Mouse (Mus musculus) adrenal gland, postnatal 36 days (tissue): ENCODE results near the gene Serpinb9b. TPM values are rescaled to one million over a fixed set of nuclear protein-coding genes. Genes with fewer than 3 reads are reported as not detected.
"Not testable (repeated sequence)": the region's sequence is repeated elsewhere in the genome, so short reads cannot be mapped to it uniquely, and the experiment has no call there.

Experiments used
- DNase-seq, 2 experiments: peaks; one replicate each; pipeline ENCODE4 v3.0.0; 2021; ENCODE audit warnings: mixed read lengths in 1 of 2
- long read RNA-seq, 2 experiments: library from polyadenylated mRNA; stranded (forward); transcript quantifications; one replicate each; pipeline ENCODE4 v2.0.0; 2021; ENCODE audit warnings: borderline sequencing depth in 2 of 2
- total RNA-seq, 2 experiments: library from RNA; stranded (reverse); gene quantifications; 2 replicates each; pipeline ENCODE4 v1.2.3; 2021

The Serpinb9b gene
- under 1 TPM; 0.13 to 0.16 TPM for total RNA-seq
- long read RNA-seq, experiment 1, result 0 reads
- long read RNA-seq, experiment 2, result 0 reads

DNA sequence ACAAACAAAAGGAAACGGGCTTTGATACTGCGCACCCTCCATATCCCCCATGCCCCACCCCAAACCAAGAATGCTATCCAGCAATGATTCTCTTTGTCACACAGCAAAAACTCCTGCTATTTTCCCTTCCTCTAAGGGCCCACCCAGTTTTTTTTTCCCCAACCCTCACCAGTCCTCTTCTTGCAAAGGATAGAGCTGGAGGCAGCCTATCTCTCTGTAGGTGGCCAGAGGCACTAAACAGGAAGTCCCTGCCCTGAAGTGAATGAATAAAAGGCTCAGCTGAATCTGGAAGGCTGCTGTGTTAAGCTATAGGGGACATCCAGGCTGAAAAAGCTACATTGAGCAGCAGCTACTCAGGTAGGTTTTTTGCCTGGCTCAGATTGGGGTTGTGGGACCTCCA lies at the start of gene Serpinb9b:
Gene Serpinb9b (plus strand): TSS at position 173 of the 400 bp plus-strand sequence.
- no peak for DNase-seq

DNA sequence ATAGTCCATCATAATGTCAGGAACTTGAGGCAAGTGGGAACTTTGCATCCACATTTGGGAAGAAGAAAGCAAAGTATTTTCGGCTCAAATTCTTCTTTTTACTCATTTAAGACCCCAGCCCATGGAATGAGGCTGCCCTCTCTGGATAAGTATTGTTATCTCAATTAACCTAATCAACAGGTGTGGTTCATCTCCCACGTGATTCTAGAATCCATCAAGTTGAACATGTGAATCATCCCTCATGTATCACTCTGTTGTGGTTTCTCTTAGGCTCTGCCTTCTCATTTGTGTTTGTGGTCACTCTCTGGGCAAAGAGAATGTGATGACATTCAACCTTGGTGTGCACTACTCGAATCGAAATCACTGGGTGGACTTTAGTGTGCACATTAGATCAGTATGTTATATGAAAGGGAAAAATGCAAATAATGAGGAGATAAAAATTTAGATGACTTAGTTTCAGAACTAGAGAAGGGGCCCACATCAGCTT lies 44.6 kb upstream of the Serpinb9b start:
- DNase-seq, result no peak

DNA sequence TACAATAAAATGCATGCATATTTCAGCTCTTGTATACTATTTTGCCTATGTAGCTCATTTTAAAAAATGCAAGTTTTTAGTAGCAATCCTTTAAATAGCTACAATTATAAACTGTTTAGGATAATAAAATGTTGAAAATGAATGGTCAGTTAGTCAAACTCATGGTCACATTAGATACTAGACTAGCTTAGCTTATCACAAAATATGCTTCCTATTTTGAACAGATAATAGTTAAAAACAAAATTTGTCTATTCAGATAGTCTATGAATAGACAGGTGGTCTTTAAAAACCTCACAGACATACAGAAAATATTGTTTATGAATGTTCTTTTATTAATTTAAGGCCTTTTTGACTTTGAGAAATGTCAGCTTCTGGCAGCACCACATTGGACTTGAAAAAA lies 41.0 kb upstream of the Serpinb9b start:
- no peak for DNase-seq

DNA sequence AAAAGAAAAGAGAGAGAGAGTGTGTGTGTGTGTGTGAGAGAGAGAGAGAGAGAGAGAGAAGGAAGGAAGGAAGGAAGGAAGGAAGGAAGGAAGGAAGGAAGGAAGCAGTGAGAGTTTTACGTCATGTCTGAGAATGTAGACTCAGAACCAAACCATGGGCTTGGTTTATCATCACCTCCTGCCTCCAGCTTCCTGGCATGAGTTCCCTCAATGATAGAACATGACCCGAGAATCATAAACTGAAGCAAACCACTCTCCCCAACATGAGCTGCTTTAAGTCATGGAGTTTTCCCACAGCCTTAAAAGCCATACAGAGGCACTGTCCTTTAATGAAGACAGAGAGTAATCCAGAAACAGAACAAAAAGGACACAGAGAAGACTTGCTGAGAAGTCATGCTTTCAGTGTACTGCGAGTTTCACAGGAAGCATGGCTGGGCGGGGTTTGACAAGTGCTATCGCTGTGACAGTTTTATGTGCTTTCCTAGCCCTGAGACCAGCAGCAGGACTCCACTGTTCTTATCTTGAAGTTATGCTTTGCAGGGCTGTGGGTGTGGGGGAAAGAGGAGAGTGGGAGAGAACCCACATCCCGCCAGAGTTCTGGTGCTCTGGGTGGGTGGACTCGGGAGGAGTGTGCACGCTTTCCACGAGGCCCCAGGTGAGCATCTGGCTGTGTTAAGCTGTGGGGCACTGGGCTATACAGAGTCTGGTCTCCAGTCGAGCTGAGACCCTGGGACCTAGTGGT lies 33.9 kb upstream of the Serpinb9b start:
- DNase-seq, result peak; percentile 53 to 56

DNA sequence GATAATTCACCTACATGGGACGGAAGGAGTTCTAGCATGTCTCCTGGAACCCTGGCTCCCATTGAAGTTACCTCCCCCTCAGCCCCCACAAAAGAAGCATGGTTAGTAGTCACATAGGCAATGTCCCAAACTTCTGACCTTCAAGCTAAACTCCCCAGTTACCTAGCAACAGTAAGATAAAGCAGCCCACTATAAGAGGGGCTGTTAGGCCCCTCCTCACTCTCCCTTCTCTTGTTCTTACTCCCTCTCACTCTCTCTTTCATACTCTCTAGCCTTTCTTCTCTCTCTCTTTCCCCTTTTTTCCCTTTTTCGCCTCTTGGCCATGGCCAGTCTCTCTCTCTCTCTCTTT lies 33.3 kb upstream of the Serpinb9b start:
- DNase-seq, result no peak

DNA sequence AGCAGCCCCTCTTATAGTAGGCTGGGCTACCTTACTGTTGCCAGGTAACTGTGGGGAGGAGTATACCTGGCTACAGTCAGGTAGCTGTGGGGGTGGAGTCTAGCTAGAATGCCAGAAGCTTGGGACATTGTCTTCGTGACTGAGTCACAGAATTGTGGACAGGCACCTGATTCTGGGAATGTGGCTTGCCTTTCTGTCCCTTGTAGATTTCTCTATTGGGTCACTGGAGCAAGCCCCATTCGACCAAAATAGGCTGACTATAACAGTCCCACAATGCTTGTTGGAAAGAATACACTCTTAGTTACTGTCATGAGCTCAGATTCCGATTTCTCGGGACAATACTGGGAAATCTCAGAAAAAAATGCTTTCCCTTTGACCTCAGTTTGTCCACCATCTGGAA lies 32.2 kb upstream of the Serpinb9b start:
- DNase-seq, result no peak

DNA sequence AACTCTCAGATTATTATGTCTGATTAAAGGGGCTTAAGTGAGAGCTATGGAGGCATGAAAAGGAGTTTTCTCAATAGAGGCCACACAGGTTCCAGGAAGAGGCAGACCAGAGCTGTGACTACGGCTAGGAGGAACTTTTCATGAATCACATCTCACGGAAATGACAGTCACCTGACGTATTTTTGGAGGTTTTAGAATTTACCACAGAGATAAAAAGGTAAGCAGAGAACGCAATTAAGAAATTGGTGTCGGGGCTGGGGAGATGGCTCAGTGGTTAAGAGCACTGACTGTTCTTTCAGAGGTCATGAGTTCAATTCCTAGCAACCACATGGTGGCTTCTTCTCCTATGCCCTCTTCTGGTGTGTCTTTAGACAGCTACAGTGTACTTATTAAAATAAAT lies 25.9 kb upstream of the Serpinb9b start:
- DNase-seq, result no peak

DNA sequence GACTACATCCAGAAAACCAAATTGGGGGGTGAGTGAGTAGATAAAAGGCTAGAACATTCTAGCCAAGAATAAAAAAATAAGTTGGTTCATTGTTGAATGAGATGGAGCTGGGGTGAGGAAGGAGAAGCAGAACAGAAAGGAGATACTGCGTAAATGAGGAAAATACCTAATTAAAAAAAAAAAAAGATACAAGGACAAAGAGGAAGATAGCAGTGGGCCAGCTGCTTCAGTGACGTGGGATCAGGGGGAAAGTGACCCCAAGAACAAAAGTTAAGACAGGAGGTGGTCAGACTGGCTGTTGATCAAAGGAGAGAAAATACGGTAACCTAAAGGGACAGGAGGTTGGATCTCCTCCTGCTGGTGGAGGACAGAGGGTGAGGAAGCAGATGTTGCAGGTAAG lies 24.3 kb upstream of the Serpinb9b start, which contains the start of gene Serpinb9:
Gene Serpinb9 (plus strand): TSS at position 301 of the 400 bp plus-strand sequence.
- no peak for DNase-seq

DNA sequence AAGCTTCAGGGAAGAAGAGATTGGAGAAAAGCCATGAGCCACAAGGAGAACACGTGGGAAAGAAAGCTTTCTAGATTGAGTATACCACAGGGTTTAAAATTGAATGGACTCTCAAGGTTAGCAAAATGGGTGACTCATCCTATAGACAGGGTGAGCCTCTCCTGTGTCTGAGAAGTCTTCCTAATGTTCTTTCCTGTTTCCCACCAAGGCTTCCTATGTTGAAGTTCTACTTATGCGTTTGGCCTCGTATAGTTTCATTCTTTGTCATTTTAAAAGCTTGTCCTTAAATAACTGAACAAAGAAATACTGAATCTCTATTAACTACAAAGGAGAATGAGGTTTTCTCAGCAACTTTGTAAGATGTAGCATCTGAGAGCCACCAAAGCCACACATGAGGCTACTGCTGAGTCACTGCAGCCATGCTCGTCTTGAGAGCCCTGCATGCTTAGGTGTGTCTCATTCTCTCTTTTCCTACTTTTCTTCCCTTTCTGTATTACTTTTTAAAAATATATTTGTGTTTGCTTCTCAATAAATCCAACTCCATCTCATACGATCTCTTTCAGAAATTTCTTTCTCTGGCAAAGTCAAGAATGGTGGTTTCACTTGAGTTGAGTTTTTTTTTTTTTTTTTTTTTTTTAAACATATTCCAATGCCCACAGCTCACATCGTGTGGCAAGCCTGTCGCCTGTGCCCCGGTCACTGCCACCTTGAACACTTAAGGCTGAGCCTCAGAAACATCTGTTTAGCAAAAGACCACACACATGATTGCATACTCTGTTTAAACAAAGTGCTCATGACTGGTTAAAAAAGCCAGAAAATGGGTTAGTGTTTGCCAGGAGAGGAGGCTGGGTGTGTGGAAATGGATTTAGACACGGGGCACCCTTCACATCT lies 23.4 kb upstream of the Serpinb9b start:
- no peak for DNase-seq

DNA sequence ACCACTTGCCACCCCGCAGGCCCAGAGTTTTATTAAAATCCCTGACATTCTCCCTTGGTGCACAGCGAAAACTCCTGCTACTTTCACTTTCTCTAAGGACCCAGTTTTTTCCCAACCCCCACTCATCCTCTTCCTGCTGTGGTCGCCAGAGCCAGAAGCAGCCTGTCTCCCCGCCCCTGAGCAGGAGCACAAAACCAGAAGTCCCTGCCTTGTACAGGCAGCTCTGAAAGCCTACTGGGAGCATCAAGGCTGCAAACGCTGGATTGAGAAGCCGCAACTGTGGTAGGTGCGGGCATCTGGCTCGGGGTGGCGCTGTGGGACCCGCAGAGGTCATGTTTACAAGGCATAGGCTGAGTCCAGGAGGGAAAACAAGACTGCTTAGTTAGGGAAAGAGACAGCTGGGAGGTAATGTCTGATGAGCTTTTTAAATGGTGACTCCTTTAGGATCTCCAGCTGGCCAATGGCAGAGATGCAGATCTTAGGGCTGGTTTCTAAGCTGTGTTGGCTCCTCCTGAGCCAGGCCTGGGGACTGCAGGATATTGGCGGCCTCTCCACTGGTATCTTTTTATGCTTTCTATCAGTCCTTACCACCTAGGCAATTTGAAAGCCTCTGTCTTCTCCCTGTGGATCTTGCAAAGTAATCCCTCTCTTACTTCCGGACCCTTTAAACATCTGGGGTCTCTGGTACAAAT lies 22.7 kb upstream of the Serpinb9b start:
- peak; percentile 92 for DNase-seq

DNA sequence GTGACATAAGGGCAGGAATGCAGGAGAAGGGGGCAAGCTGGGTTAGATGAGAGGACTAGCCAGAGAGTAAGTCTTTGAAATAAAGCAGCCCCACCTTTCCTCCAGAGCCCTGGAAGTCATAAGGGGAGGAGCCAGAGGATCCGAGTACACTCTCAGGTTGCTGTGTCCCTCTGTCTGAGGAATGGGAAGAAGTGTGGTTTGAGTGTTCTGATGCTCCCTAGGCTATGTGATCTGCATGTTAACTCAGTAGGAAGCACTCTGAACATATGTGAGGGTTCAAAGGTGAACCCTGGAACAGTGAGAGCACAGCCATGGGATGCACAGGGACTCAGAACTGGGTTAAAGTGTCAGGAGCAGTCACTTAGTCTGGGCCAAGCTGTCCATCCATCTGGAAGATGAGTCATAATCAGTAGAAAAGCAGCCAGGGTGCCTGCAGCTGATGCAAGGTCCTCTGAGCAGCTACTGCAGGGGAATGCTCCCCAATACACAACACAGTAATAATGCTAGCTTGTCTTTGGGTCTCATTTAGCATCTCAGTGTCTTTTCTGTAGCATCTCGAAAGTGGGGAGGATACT lies 21.6 kb upstream of the Serpinb9b start:
- no peak for DNase-seq

DNA sequence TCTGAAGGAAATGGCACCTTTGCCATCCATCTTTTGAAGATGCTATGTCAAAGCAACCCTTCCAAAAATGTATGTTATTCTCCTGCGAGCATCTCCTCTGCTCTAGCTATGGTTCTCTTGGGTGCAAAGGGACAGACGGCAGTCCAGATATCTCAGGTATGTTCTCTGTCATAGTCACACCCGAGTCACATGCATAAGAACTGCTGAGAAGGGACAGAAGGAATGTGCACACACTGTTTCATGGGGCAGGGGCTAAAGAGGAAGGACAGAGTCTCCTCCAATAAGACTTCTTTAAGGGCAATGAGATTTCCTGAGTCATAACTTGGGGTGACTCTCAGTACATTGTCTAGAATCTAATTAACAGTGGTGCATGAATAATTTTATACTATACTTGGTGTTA lies 20.7 kb upstream of the Serpinb9b start:
- DNase-seq, result no peak

DNA sequence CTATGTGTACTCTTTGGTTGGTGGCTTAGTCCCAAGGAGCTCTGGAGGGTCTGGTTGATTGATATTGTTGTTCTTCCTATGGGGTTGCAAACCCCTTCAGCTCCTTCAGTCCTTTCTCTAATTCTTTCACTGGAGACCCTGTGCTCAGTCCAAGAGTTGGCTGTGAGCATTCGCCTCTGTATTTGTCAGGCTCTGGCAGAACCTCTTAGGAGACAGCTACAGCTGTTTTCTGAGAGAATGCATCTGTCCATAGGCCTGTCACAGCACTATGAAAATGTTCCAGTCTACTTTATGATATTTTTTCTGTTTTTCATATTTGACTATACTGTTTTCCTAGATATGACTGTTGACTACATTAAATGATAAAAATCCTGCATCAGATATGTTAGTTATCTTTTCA lies 14.8 kb upstream of the Serpinb9b start:
- no peak for DNase-seq

DNA sequence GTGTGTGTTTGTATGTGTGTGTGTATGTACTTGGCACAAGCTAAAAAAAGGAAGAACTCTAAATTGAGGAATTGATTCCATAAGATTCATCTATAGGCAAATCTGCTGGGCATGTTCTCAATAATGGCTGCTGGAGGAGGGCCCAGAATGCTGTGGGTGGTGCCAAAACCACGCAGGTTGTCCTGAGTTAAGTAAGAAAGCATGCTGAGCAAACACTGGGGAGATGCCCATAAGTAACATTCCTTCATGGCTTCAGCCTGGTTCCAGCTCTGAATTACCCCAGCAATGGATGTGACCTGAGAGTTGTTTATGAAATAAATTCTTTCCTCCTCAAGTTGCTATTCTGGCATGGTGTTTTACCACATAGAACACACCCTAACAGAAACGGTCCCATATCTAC lies 13.9 kb upstream of the Serpinb9b start:
- DNase-seq, result no peak

DNA sequence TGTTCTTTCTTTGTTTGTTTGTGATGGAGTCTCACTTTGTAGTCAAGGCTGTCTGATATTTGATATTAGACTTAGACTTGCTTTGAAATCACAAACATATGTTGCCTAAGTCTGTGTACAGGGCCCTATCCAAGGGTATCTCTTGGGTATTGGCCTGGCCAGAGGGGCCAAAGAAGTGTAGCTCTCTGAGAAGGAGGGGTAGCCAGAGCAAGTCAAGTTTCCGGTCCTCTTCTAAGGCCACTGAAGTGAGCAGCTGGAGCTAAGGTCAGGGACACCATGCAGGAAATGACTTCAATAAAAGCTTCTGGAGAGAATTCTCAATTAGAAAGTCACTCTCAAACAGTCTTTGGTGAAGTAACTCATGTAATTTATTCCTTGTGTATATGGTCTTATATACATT lies 4.8 kb upstream of the Serpinb9b start:
- no peak for DNase-seq

DNA sequence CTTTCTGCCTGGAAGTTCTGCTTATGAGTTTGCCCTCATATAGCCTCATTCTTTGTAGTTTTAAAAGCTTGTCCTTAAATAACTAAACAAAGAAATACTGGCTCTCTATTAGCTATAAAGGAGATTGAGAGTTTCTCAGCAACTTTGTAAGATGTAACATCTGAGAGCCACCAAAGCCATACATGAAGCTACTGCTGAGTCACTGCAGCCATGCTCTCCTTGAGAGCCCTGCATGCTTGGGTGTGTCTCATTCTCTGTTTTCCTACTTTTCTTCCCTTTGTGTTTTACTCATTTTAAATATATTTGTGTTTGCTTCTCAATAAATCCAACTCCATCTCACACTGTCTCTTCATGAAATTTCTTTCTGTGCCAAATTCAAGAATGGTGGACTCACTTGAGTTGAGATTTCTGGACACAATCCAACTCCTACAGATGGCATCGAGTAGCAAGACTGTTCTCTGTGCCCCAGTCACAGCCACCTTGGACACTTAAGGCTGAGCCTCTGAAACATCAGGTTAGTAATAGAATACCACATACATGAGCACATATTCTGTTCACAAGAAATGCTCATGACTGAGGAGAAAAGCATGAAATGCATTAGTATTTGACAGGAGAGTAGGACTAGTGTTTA lies 674 bp upstream of the Serpinb9b start:
- DNase-seq, result no peak

DNA sequence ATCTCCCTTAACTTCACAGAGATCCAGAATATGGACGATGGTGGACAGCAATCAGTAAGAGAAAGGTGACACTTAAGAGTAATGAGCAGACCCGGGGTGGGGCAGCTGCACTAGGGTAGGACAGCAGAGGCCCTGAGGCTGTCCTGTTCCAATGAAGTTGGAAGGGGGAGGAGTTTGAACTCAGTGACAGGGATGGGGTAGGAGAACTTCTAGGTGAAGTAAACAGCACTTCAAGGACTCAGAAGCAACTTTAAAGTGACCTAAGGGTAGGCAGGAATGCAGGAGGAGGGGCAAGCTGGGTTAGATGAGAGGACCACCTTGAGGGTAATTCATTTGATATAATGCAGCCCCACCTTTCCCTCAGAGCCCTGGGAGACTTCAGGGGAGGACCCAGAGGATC lies 930 bp downstream of the Serpinb9b start:
- no peak for DNase-seq

DNA sequence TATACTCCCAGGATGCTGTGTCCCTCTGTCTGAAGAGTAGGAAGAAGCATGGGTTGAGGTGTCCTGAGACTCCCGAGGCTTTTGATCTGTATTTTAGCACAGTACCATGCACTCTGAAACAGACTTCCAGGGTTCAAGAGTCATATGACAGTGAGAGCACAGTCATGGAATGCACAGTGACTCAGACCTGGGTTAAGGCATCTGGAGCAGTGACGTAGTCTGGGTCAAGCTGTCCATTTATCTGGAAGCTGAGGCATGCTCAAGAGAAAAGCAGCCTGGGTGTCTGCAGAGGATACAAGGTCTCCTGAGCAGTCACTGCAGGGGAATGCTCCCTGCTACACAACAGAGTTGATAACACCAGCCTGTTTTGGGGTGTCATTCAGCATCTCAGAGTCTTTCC lies 1.3 kb downstream of the Serpinb9b start:
- DNase-seq, result peak; percentile 58

DNA sequence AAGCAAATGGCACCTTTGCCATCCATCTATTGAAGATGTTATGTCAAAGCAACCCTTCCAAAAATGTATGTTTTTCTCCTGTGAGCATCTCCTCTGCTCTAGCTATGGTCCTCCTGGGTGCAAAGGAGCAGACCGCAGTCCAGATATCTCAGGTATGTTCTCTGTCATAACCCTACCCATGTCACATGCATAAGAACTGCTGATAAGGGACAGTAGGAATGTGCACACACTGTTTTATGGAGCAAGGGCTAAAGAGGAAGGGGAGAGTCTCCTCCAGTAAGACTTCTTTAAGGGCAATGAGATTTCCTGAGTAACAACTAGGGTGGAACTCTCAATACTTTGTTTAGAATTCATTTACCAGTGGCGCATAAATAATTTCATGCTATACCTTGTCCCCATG lies 2.3 kb downstream of the Serpinb9b start:
- DNase-seq, result not testable (repeated sequence)

DNA sequence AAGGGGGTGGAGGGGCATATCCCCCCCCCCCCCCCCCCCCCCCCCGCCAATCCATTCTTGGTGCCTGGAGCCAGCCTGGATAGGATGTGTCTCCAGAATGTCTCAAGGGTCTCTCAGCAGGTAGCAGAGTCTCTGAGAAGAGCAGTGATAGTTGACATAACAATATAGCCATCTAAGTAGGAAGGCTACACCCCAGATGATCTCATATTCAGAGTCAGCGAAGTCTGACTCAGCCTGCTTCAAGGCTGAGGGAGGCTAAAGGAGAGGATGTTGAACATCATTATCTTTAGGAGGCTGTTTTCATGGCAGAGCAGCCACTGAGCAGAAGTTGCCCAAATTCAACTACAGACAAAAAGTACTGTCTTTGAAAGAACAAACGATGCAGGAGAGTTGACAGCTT lies 3.1 kb downstream of the Serpinb9b start:
- peak; percentile 49 to 53 for DNase-seq

DNA sequence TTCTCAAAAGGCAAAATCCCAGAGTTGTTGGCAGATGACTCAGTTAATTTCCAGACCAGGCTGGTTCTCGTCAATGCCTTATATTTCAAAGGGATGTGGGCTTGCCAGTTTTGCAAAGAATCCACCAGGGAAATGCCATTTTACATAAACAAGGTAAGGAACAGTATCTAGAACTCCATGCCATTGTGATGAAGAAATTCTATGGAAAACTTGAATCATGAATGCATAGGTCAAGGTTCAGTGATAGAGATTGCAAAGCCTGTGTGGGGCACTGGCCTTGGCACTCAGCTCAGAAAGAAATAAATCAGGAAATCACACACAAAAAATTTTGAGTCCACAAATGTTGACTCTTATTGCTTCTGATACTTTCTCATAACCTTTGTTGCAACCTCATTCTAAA lies 8.3 kb downstream of the Serpinb9b start:
- peak; percentile 24 to 28 for DNase-seq

DNA sequence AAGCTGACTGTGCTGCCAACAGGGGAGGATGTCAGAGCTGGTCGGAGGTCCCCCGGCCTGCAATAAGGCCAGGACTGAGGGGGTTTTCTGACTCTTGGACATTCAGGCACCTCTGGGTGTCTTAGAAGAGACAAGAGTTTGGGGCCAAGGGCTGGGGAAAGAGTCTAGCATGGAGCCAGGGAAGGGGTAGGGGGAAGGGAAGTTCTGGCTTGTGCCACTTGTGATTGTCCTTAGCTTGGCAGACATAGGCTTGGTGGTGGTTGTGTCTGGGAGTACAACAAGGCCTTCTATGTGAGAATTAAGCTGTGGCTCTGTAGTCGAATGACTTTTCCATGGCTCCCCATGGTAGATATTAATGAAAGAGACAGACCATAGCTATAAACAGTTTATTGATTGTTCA lies 16.3 kb downstream of the Serpinb9b start:
- DNase-seq, result no peak
